Mouse (Mus musculus) testis, postnatal 14 days (tissue): ENCODE measurements around the gene Unc93a.
"Not testable (repeated sequence)": the region's sequence is repeated elsewhere in the genome, so short reads cannot be mapped to it uniquely, and the experiment has no call there.

Experiments used
- DNase-seq: peaks from one replicate; pipeline ENCODE4 v3.0.0; 2021; ENCODE audit warnings: low spot score

The Unc93a gene

DNA sequence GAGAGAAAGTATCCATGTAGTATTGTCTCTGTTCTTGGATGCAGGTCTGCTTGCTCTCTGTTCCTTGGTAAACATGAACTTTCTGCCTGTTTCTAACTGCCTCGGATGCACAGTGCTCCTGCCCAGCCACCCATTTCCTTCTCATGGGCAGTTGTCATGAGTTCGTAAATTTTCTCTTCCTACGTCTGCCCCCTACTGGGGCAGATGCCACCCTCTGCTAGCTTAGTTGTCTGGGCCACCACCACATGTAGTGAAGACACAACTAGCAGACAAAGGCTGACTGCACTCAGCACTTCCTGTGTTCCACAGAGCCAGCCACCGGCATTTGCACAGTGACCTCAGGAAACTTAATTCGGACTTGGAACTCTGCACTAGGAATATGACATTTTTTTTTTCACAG, 62.4 kb downstream of the Unc93a start:
- not testable (repeated sequence) for DNase-seq

DNA sequence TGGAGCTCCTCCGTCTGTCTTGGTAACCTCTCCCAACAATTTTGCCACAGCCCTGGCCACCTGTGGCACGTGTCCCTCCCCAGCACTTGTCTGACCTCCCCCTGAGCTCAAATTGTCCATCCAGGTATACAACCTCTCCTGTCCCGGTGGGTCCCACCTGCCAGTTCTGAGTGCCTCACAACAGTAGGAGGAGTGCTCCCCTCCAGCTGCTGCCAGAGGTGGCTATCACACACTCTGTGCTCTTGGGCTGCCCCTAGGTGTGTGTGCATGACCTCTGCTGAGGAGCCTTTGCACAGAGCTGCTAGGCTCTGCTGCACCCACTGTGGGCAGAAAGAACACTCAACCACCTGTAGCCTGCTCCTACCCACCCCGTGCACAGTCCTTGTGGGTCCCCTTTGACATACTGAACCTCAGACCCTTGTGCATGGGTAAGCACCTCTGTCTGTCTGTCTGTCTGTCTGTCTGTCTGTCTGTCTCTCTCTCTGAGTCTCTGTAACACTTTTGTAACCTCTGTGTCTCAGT, 63.7 kb downstream of the Unc93a start:
- not testable (repeated sequence) for DNase-seq

DNA sequence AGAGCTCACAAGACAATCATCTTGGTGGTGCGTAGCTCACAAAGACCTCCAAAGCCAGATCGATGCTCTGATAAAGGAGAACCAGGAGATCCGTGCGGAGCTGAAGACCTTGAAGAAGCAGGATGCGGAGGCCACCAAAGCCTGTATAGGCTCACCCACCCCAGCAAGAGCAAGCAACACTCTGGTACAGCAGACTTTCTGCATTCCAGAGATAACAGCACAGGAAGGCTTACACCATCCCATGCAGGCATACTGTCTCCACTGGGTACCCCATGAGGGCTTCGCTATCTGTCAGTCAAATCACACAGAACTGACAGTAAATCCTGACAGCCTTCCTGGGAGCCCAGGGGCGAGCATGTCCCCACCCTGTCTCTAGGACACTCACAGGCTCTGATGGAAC, 68.7 kb downstream of the Unc93a start:
- not testable (repeated sequence) for DNase-seq

DNA sequence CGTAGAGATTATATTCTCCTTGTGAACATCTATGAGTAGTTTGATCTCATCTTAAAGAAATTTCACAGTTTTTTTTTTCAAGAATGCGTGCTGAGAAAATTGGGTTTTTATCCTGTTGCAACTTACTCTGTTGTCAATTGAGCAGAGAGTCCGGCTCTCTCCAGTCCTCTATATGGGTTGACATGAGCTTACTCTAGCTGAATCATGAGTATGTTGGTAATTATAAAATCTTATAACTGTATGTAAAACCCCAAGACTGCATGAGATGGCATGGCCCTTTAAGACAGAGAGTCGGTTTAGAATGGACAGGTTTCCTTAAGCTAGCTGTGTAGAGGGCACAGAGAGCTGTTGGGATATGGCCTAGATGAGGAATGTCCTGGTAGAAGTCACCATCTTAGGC, 70.8 kb downstream of the Unc93a start, which contains the start of gene Tcp10b:
Gene Tcp10b (plus strand): TSS at position 301 of the 400 bp plus-strand sequence.
- not testable (repeated sequence) for DNase-seq
